Mouse (Mus musculus) liver, embryonic 14 days (tissue): ENCODE data around the gene Tmem29. TPM values are rescaled to one million over a fixed set of nuclear protein-coding genes. Genes with fewer than 3 reads are reported as not detected.

Experiments
- polyA plus RNA-seq: library from polyadenylated mRNA; depleted of rRNA; stranded (reverse); fragments of >200 nt; gene quantifications from 2 replicates; pipeline ENCODE4 v1.2.3, GENCODE M21; 2012; rRNA removed

Tmem29 gene
- polyA plus RNA-seq = 12.9 and 13.5 TPM in 2 replicates

GRCm38 (mm10) chrX:150458766-150459350 is at the start of gene Tmem29:
TSS of gene Tmem29 (minus strand) at chrX:150459154.

Other genes starting within 250 kb of the Tmem29 start
- gene Alas2, start 88.2 kb upstream of the Tmem29 start, polyA plus RNA-seq = 886 and 1,002 TPM in 2 replicates
- 6.3 and 7.0 TPM in 2 replicates for gene Pfkfb1, start 129.1 kb upstream of the Tmem29 start, polyA plus RNA-seq
- gene Apex2, start 130.7 kb upstream of the Tmem29 start, polyA plus RNA-seq = 7.8 and 9.8 TPM in 2 replicates
- gene Tro, start 198.4 kb upstream of the Tmem29 start, polyA plus RNA-seq = 0.89 and 1.1 TPM in 2 replicates